Mouse (Mus musculus) cortical plate, adult 2 months (tissue): ENCODE measurements around the gene Ptpn14.

Experiments
- CTCF ChIP-seq: fragments of 200-500 bp; IDR thresholded peaks from 2 replicates; pipeline ENCODE4 v1.5.1; 2011; ENCODE audit warnings: mild to moderate bottlenecking, control low read depth, low read length; ENCODE audit not compliant: insufficient read depth; ENCODE audit errors: extremely low read depth
- POLR2A ChIP-seq: fragments of 200-500 bp; IDR thresholded peaks from 2 replicates; pipeline ENCODE4 v1.6.1; 2011; ENCODE audit warnings: mild to moderate bottlenecking, low read length, control low read depth; ENCODE audit not compliant: insufficient read depth; ENCODE audit errors: extremely low read depth

DNA sequence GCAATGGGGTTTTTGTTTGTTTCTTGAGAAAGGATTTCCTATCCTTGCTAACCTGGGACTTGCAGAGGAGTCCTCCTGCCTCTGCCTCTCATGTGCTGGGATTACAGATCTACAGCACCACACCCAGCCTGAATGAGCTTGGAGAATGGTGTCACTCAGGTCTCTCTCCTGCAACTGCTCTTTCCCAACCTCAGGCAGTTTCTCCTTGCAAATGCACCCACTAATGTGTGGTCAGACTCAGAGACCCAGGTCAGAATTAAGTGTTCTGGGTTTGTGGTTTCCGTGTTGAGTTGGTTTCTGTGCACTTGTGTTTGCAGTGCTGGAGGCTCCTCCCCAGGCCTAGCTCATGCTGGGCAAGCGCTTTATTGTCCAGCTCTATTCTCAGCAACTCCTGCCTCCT, 33.7 kb upstream of the Ptpn14 start:
- TF ChIP-seq CTCF (no peak), POLR2A (no peak)
